Mouse (Mus musculus) urinary bladder, postnatal 25 days (tissue): ENCODE measurements around the gene Zfp652.

Experiments used
- DNase-seq: peaks from one replicate; pipeline ENCODE4 v3.0.0; 2022; ENCODE audit warnings: low spot score

Gene Zfp652

DNA sequence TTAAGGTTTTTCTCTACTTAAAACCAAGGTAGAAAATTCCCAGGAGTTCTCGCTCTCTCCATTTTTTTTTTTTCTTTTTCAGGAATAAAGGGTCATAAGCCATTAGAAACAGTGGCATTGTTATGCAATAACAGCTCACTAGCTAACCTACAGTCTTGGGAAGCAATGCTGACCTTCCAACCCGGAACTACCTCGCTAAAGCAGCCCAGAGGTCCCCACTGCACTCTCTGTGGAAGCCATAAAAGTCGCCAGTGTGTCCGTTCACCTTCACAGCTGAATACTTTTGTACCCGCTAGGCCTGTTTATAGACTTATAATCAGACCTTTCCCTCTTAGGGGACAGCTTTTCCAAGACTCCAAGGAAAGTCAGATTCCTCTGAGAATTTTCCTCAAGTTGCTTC lies 55.8 kb downstream of the Zfp652 start:
- no peak for DNase-seq

DNA sequence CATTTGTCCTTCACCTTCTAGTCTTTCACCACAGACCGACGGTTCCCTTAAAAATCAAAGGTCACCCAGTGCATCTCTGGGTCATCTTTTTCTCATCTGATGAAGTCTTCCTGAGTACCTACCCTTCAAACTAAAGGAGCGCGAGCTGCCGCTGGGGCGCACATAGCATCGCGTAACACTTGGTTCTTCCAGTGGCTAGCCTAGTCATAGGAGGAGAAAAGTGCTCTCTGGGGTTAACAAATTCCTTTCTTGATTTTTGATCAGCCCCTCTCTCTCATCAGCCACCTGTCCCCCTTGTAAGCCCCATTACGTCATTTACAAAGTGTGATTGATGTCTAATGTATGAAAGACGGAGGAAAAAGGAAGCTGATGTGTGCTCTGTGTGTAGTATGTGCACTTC lies 56.7 kb downstream of the Zfp652 start:
- no peak for DNase-seq

DNA sequence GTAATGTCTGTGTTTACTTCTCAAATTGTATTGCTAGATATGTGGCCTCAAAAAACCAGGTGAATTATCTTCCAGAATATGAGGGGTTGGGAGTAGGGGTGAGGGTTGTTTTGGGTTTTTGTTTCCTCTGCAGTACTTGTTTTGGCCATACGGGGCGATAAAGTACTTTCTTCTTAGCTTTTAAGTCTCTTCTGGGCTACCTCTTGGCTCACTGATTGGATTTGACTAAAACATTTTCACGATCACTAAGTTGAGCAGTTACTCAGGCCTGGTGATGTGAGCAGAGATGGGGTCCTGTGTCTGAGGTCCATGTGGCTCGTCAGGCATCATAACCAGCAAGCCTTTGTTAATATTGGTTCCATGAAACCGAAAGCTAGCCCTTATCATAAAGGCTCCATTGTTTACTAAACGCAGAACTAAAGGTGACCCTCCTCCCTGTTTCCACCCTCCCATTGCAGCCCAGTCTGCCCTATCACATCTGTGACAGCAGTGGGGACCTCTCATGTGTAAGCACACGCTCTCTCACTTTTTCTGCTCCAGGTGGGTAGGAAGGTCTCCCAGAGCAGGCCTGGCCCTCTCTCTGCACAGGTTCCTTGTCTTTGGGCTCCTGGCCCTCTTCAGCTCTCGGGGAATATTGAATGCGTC lies 58.4 kb downstream of the Zfp652 start:
- no peak for DNase-seq

DNA sequence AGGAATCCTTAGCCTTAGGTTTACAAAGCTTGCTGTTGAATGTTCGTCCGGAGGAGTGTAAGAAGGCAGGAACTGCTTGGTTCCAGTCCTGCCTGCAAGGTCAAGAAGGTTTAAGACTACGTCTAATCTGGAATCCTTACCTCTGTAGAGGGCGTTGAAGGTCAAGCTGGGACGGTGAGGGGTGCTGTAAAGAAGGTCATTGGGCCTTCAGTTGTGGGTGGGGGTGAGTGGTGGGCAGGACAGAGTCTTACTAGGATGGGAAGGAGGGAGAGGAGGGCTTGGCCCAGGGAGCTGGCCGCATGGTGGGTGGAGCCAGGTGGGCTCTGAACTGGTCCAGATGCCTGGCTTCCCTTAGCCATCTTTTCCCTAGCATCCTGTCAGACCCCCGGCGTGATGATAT lies 59.2 kb downstream of the Zfp652 start:
- no peak for DNase-seq

DNA sequence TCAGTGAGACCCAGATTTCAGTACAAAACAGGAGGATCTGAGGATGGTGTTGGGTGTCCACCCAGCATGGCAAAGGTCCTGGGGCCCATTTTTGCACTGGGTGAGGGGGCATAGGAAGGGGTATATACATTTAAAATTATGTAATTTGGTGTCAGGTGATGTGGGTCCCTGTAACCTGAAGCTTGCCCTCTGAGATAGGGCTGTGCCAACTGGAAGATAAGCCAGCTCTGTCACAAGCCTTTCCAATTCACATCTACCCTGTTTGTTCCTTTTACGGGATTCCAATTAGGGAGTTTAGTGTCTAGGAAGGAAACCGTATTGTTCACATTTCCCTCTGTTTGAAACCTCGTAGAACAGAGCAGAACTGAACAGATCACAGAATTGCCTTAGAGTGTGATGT lies 60.8 kb downstream of the Zfp652 start:
- no peak for DNase-seq

DNA sequence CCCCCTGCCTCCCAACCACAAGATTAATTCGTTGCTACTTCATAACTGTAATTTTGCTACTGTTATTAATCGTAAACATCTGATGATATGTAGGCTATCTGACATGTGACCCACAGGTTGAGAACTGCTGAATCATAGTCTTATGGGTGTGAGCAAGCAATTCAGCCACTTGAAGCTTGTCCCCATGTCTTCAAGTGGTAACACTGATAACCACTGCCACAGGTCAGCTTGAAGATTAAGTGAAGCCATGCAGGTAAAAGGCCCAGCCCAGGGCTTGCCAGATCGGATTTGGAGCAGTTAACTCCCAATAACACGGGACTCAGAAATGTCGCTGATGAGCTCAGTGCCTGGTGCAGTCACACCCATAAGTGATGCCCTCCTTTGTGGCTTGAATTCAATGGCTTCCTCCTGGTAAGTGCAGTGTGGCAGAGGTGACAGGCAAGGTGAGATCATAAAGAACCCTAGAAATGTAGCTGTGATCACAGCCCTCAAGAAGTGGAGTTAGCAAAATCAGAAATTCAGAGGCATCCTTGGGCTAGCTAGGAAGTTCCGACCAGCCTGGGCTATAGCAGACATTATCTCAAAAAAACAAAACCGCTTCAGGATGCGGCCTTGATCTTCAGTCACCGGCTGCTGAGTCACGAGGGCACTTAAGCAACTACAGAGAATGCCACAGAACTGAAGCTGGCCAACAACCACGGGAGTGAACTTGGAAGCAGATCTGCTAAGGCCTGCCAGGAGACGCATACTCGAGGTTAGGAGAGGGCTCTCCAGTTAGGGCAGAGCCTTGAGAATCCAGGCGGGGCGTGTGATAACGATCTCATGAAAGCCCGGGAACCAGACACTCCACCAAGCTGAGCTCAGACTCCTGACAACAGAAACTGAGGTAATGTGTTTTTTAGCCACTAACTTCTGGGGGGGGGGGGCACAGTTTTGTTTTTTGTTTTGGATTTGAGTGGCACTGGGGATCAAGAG lies 65.1 kb downstream of the Zfp652 start:
- DNase-seq, result peak; percentile 52

DNA sequence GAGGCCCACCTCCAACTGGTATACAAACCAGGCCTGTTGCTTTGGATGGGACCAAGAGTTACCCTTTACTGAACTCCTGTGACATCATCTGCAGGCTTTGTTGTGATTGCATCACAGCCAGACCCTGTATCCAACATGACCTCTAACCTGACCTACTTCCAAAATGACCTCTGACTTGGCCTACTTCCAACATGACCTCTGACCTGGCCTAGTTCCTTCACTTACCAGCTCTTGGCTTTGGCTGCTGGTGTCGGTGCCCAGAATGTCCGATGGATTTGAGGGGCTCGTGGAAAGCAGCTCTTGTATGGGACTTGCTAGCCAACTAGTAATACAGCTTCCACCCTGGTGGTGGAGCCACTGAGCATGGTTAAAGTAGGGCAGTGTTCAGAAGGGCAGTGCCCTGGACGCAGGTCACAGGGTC lies 66.4 kb downstream of the Zfp652 start:
- DNase-seq, result no peak

DNA sequence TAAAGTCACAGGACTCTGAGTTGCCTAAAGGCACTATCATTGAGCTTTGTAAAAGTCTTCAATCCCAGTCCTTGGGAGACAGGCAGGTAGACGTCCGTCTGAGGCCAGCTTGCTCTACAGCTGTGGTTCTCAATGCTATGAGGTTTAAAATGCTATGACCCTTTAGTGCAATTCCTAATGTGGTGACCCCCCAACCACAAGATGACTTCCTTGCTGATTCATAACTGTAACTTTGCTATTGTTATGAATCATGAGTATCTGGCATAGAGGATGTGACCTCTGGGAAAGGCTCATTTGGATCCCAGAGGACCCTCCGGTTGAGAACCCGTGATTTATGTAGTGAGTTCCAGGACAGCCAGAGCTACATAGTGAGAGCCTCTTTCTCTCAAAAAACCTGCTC lies 66.9 kb downstream of the Zfp652 start:
- no peak for DNase-seq

DNA sequence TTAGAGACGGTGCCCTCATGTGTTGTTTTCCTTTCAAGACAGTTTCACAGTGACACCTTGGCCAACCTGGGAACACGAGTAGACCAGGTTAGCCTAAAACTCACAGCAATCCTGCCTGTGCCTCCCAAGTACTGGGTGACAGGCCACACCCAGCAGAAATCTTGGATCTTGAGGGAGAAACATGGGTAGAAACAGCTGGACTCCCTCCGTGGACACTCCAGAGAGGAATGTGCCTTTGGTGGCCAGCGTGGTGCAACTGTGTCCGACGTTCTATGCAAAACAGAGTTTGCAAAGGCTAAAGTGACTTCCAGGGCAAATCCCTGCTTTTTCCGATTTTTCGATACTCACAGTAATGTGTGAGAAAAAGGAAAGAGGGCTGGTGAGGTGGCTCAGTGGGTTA lies 68.0 kb downstream of the Zfp652 start:
- DNase-seq, result no peak

DNA sequence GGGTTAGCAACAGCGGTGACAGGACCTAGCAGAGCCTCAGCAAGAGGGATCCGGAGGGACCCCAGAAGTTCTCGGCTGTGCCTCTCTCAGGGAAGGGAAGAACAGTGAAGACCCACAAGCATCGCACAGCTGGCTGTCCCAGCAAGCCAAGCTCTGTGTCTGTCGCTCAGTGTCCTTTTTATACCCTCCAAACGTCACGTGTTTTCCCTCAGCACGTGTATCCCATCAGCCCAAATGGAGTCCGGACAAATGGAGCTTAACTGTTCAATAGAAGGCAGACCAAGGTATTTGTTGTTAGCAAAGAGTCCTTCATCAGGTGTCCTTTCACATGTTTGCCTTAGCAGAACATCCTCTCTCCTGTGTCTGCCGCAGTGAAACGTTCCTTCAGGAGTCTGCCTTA lies 69.1 kb downstream of the Zfp652 start:
- DNase-seq, result no peak

DNA sequence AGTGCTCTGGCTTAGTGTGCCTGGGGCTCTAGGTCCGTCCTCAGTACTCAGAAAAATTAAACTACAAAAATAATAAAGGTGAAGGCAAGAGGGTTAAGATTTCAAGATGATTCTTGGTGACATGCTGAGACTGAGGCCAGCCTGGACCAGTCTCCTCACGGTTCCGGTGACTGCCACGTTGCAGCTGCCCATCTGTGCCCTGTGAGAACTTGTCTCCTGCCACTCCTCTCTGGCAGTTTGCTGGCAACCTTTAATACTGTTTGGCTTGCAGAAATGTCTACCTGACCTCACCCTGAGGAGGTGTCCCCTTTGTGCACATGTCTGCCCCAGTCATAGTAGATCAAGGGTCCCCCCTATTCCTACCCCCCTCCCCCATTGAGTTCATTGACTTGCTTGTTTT lies 71.0 kb downstream of the Zfp652 start:
- no peak for DNase-seq

DNA sequence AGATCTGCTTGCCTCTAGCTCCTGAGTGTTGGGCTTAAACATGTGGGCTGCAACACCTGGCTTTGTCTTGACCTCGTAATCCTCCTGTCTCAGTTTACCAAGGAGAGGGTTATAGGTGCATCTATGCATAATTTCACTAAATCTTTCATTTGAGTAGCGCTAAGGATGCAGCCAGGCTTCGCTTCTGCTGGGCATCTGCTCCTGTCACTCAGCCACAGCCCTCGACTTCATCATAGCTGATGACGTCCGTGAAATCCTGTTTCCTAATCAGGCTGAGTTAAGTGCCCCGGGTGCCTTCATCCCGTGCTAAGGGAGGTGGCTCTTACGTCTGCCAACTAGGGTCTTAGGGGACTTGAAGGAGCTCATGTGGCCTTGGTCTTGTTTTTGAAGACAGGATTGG lies 71.5 kb downstream of the Zfp652 start:
- no peak for DNase-seq

DNA sequence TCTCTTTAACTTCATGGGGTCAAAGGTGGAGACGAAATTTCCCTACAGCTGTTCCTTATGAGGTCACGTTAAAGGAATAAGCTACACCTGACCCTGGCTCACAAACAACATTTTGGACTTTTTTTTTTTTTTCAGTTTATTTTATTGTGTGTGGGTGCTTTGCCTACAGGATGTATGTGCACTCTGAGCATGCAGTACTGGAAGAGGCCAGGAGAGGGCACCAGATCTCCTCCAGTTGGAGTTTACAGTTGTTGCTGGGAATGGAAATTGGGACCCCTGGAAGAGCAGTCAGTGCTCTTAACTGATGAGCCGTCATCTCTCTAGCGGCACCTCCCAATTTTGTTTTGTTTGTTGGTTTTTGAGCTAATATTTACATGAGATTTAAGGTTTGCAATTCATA lies 73.2 kb downstream of the Zfp652 start:
- DNase-seq, result no peak

DNA sequence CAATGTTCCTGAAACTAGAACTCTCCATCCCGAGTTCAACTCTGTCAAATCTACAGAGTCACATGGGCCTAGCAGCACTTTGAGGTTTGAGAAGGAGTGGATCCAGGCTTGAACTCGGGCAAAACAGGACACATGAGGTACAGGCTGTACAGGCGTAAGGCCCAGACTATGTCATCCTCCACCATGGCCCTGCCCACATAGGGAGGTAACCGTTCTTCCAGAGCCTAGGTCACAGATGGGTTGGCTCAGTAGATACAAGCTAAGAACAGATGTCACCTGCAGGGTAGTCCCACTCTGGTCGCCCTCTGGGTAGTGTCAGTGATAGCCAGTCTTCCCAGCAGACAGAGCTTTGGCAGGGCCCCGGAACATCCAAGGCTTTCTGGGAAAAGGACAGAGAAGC lies 74.0 kb downstream of the Zfp652 start:
- DNase-seq, result no peak

DNA sequence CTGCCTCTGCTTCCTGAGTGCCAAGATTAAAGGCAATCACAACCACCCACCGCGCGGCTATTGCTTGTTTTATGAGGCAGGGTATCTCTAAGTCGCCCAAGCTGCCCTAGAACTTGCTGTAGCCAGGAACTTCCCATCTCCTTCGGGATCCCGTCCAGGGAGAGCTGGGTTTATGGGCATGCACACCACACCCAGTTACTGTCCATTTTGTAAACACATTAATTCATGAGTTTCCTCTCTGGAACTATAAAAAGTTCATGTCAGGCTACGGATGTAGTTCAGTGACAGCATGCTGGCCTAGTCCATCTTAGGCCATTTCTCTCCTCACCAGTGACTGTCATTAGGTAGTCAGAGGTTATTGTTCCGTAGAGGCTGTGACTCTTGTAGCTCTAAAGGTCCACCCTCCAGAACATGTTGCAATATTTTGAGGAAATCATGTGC lies 77.0 kb downstream of the Zfp652 start:
- no peak for DNase-seq

DNA sequence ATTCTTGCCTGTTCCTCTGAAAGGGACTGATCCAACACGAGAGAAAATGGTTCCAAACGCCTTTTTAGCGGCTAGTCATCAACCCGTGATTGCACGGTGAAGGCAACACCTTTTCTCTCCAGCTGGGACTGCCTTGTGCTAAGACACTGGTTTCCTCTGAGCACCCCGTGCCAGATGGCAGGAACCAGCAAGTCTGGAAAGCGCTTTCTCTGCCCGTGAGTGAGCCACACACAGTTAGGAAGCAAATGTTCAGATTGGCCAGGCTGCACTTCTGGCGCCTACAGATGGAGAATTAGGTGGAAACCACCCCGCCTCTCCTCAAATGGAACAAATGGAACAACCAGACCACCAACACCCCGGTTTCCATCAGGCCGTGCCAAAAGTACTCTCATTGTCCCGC lies 79.3 kb downstream of the Zfp652 start:
- DNase-seq, result no peak

DNA sequence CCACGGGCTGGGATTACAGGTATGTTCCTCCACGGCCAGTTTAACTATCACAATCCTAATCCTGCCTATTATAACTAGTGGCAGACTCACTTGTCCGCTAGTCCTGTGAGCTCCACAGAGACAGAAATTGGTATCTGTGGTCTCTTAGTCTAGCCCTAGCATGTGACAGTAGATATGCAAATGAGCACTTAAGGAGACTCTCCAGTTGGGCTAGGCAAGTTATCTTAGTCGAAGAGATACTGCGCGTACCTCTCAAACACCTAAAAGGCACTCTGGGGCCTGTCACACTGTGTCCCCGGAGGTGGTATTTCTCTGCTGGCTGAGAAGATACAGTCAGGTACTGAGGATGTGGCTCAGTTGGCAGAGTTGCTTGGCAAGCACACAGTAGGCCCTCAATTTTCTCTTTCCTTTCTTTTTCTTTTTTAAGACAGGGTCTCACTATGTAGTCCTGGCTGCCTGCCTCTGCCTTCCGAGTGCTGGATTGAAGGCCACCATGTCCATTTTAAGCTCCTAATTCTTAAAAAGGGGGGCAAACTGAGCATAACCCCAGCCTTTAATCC lies 80.6 kb downstream of the Zfp652 start:
- no peak for DNase-seq

DNA sequence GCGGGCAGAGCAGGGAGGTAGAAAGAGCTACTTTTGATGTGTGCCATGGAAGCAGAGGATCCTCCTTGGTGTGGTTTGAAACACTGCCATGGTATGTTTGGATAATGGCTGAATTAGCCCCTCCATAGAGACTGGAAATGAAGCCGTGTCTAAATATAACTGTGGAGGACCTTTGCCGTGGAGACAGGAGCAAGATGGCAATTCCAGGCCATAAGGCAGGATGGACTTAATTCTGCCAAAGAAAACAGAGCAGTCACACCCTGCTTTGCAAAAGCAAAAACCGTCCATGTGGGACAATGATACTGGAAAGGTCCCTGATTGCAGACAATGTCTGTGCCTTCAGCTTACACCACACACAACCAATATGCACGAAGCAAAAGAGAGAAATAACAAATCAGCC lies 81.7 kb downstream of the Zfp652 start:
- no peak for DNase-seq

DNA sequence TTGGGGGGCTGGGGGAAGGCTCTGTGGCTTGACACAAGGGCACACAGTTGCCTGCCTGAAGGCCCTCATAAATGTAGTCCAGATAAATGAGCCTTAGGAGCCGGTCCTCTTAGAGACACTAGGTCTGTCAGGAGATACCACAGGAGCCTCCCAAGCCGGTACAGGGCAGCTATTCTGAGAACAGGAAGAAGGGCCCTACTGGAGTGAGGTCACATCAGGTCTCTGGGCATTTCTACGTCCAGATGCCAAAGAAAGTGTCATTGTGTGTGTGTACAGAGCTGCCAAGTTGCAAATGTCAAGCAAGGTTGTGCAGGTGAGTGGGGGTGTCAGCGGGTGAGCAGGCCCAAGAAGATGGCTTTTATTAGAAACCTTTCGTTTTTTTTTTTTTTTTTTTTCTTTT lies 83.1 kb downstream of the Zfp652 start:
- no peak for DNase-seq

DNA sequence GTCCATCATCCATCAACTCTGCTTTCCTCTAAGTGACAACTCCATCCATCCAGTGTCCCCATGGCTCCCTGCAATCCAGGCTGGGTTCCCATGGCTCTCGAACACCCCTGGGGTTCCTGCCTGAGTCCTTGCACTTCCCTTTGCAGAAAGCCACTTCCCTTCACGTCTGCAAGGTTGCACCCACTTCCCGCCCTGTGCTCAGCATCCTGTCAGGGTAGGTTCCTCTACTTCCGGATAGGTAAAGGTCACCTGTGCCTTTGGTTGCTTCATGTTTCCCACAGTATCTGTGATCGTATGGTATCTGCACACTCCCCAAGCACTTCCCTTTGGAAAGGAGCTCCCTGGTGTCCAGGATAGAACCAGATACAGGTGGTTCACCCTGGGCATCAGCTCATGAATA lies 92.5 kb downstream of the Zfp652 start:
- no peak for DNase-seq

DNA sequence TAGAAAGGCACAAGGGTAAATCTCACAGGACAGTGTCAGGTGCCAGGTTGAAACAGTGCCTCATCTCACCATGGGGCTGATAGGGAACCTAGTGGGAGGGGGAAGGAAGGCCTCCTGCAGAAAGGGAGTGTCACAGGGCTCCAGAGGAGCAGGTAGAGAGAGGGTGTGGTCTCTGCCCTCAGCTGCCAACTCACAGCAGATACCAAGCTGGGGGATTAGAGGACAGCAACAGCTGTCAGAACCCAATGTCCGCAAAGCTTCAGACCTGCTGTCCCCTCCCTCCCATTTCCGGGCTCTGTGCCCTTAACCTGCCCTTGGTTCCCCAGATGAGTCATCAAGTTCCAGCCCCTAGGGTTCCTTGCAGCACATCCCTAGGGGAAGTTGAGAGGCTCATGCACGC lies 93.1 kb downstream of the Zfp652 start:
- no peak for DNase-seq

DNA sequence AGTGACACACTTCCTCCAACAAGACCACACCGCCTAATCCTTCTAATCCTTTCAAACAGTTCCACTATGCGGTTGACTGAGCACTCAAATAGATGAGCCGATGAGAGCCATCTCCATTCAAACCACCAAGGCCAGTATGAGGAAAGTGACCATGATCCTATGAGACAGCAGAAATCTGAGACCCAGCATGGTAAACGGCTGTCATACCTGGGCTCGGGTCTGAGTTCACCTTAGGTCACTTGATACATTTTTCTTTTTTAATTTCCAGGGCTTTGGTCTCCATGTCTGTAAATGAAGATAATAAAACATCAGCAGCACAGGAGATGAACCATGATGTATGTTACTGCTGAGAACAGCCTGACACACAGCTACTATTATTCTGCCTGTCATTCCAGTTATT lies 95.4 kb downstream of the Zfp652 start:
- DNase-seq, result no peak

DNA sequence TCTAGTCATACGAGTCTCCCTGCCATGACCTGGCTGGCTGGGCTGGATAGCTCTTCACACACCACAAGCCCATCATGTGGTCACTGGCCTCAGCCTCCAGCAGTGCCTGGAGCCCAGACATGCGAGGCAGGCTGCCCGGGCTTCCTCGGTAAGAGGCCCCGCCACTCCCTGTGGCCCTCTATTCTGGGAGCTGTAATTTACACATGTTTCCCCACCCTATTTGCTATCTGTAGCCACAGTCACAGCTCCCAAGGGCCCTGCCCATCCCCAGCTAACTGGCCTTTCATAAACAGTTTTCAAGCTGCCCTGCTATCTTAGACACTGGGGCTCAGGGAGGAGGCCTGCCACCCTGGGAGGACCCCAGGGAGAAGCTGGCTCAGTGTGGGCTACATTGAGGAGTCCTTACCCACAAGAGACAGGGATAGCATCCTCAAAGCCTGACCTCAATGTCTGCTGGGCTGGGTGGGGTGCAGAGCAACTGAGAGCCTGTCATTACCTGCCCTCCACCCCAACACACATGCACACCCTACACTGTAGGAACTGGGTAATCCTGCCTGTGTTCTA lies 96.1 kb downstream of the Zfp652 start:
- no peak for DNase-seq
